Mouse (Mus musculus) kidney, postnatal 0 days (tissue): ENCODE data around the gene Slc18b1. TPM values are rescaled to one million over a fixed set of nuclear protein-coding genes. Genes with fewer than 3 reads are reported as not detected.

Experiments used
- ATAC-seq: fragments of 200-750 bp; cut with Nextera tagmentation; replicated peaks from 2 replicates; pipeline ENCODE4 v1.8.0; 2017; ENCODE audit warnings: low read depth, moderate number of reproducible peaks, moderate TSS enrichment, moderate library complexity; ENCODE audit not compliant: low FRiP score
- DNase-seq: peaks from one replicate; pipeline ENCODE4 v3.0.0-alpha.2; 2016; ENCODE audit warnings: low spot score
- H3K27ac ChIP-seq: fragments of 300-500 bp; sonication (generic); 2 replicates; pipeline ENCODE4 v1.5.1; 2014; ENCODE audit warnings: mild to moderate bottlenecking
- H3K27me3 ChIP-seq: fragments of 300-500 bp; sonication (generic); 2 replicates; pipeline ENCODE4 v1.6.1; 2014; ENCODE audit warnings: low read length, mixed read lengths; ENCODE audit not compliant: insufficient read depth
- H3K36me3 ChIP-seq: fragments of 300-500 bp; sonication (generic); 2 replicates; pipeline ENCODE4 v1.6.1; 2014; ENCODE audit warnings: low read length, mixed read lengths; ENCODE audit not compliant: insufficient read depth
- H3K4me1 ChIP-seq: fragments of 300-500 bp; sonication (generic); replicated peaks from 2 replicates; pipeline ENCODE4 v1.6.1; 2014; ENCODE audit warnings: antibody characterized with exemption, low read length, mixed read lengths; ENCODE audit not compliant: insufficient read depth
- H3K4me2 ChIP-seq: fragments of 300-500 bp; sonication (generic); 2 replicates; pipeline ENCODE4 v1.6.1; 2014; ENCODE audit warnings: mild to moderate bottlenecking, low read length, moderate library complexity, mixed read lengths
- H3K4me3 ChIP-seq: fragments of 300-500 bp; sonication (generic); replicated peaks from 2 replicates; pipeline ENCODE4 v1.5.1; 2014; ENCODE audit warnings: low read depth, low read length
- H3K9ac ChIP-seq: fragments of 300-500 bp; sonication (generic); 2 replicates; pipeline ENCODE4 v1.6.1; 2014; ENCODE audit warnings: low read depth, low read length
- H3K9me3 ChIP-seq: fragments of 300-500 bp; sonication (generic); replicated peaks from 2 replicates; pipeline ENCODE4 v1.6.1; 2016; ENCODE audit warnings: low read length, inconsistent platforms, mixed read lengths
- CTCF ChIP-seq: IDR thresholded peaks from 2 replicates; pipeline ENCODE4 v1.5.1; 2016; ENCODE audit warnings: antibody characterized with exemption, low read depth, mild to moderate bottlenecking, moderate library complexity
- WGBS: fragments of 180-500 bp; shearing (Covaris S2); extraction: QIAGEN DNeasy Blood & Tissue Kit; methylation state at CpG from one replicate; pipeline ENCODE4 v1.1.7; 2014; 5-methylcytosine and 5-hydroxymethylcytosine counted together
- polyA plus RNA-seq: library from polyadenylated mRNA; unstranded; fragments of >200 nt; fragmentation: Nextera tagmentation; extraction: Ambion mirVana; gene quantifications from 2 replicates; pipeline ENCODE4 v1.2.1, GENCODE M21; 2015

Slc18b1 gene
- polyA plus RNA-seq, 1 experiment from 2014 or later = 16.0 TPM

DNA sequence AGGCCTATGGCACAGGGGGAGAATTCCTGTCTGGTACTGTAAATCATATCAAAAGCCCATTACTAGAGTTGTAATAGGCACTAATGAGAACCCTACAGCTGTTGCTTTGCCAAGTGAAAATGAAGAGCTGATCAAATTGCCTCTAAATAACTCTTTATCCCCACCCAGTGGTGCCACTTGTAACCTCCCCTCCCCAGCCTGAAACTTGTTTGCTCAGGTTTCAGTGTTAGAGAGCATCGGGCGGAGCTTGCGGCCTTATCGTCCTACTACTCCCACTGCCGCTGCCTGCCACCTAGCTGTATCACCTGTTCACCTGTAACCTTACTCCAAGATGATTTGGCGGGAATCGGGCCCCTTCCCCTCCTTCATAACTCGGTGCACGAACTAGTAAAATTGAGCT is 42.6 kb downstream of the Slc18b1 start:
- Histone ChIP-seq H3K9ac (no peak overlapping the region), H3K27me3 (no peaks in the 10 kb centered on the region), H3K4me1 (no peaks in the 10 kb centered on the region), H3K4me3 (no peak overlapping the region), H3K9me3 (no peaks in the 10 kb centered on the region), H3K27ac (no peak overlapping the region), H3K36me3 (no peaks in the 10 kb centered on the region), H3K4me2 (no peak overlapping the region)
- WGBS = 34% methylated on average over 9 of the region's 9 CpGs
- DNase-seq = peak; percentile 46
- no peak for ATAC-seq
- peak; percentile 47 for TF ChIP-seq CTCF

DNA sequence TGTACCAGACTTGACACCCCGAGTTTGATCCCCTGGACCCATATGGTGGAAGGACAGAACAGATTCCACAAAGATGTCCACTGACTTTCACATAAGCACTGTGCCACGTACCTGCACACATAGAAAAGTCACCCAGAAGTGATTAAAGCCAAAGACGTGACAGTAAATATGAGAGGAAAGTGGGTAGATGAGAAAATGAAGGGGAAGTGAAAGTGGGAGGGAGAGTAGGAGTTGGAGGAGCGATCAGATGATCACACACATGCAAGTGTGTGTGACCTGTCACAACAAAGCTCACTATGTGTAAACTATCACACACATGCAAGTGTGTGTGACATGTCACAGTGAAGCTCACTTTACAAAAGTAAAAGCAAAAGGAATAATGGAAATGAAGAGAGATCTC is 43.7 kb downstream of the Slc18b1 start:
- H3K4me3 ChIP-seq = no peak overlapping the region
- H3K36me3 ChIP-seq = no peaks in the 10 kb centered on the region
- no peak overlapping the region for H3K9ac ChIP-seq
- no peak for ATAC-seq
- no peak for DNase-seq
- H3K27me3 ChIP-seq = no peaks in the 10 kb centered on the region
- H3K9me3 ChIP-seq = no peaks in the 10 kb centered on the region
- H3K4me2 ChIP-seq = no peak overlapping the region
- no peak for TF ChIP-seq CTCF
- no peak overlapping the region for H3K27ac ChIP-seq
- 74% methylated on average over 4 of the region's 4 CpGs for WGBS
- no peaks in the 10 kb centered on the region for H3K4me1 ChIP-seq

DNA sequence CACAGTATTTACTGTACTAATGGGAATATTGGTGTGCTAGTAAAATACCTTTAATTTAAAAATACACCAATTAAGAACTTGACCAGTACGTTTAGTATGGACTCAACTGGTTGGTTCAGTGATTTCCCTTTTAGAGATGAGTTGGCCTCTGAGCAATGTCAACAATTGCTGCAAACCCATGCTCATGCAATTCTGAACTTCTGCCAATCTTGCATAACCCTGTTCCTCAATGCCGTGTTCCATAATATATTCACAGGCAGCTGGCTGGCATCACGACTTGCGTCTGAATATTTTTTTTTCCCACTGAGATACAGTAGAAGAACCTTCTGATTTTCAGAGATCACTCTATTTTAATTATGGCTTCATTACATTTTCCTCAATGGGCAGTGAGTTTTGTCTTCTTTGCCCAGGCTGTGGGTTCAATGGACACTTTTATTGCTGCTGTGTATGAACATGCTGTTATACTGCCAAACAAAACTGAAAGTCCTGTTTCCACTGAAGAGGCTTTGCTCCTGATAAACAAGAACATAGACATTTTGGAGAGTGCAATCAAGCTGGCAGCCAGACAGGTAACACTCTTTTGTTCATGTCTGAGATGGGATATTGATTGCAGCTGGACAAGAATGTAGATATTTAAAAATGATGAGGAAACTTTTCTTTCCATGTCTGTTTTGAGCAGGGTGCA is 54.6 kb downstream of the Slc18b1 start, which contains the start of gene Vnn3:
Gene Vnn3 (plus strand): TSS at position 235 of the 685 bp plus-strand sequence.
- Histone ChIP-seq H3K27ac (no peak within 1 kb of the TSS), H3K27me3 (no peaks in the 10 kb centered on the region), H3K36me3 (no peaks in the 10 kb centered on the region), H3K4me2 (no peak within 1 kb of the TSS), H3K4me1 (no peaks in the 10 kb centered on the region), H3K9me3 (no peaks in the 10 kb centered on the region), H3K9ac (no peak within 1 kb of the TSS), H3K4me3 (no peak within 1 kb of the TSS)
- DNase-seq = no peak
- TF ChIP-seq CTCF = no peak
- WGBS = 65% methylated on average over 4 of the region's 4 CpGs
- no peak for ATAC-seq

DNA sequence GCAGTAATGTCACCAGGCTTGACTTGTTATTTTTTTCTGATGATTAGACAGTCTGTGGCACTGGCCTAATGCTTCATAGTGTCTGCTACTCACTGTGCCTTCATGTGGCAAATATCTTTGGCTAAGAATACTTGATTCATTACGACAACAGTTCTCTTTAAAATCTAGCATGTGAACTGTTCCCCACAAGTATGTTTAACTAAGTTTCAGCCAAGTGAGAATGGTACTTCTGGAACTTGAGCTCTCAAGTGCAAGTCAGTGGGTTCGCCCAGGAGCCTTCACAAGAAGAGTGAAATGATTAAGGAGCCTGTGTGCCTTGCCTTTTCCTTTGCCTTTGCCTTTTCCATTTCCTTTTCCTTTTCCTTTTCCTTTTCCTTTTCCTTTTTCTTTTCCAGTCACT is 55.3 kb downstream of the Slc18b1 start:
- 82% methylated on average over 2 of the region's 2 CpGs for WGBS
- H3K4me2 ChIP-seq = no peak overlapping the region
- no peak overlapping the region for H3K27ac ChIP-seq

DNA sequence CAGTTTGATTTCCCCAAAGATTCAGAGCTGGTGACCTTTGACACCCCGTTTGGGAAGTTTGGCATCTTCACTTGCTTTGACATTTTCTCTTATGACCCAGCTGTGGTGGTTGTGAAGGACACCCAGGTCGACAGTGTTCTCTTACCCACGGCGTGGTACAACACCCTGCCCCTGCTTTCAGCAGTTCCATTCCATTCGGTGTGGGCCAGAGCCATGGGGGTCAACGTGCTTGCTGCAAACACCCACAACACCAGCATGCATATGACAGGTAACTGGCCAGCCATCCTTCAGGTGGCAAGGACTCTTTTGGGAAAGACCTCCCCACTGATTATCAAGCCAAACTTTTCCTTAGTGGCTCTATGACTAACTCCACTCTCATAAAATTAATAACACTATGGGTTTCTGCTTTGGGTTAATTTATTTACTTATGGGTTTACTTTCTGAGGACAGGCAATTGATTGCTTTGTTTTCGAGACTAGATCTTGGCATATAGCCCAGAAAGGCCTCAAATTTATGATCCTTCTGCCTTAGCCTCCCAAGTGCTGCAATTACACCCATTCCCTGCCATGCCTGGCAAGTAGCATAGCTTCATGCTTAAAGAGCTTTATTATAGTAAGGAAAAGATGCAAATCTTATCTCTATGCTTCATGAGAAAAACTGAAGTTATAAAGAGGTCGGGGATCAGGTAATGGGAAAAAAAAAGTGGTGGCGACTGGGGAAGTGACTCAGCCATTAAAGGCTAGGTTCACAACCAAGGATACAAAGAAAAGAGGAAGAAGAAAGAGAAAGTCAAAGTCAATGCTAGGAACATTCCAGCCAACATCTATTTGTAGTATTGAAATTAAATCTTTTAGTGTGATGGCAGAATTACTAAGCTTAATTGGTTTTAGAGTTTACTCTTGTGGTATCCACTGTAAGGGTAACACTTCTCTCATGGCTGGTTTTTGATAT is 67.9 kb downstream of the Slc18b1 start:
- Histone ChIP-seq H3K9ac (no peak overlapping the region), H3K4me3 (no peak overlapping the region), H3K27me3 (no peaks in the 10 kb centered on the region), H3K4me2 (no peak overlapping the region), H3K36me3 (no peaks in the 10 kb centered on the region), H3K4me1 (no peaks in the 10 kb centered on the region), H3K9me3 (no peaks in the 10 kb centered on the region; the same call in 1 of the 2 replicates), H3K27ac (no peak overlapping the region)
- ATAC-seq = no peak
- 49% methylated on average over 9 of the region's 9 CpGs for WGBS
- peak; percentile 53 for DNase-seq
- TF ChIP-seq CTCF = no peak

More for the DNA sequence above, 55.3 kb downstream of the Slc18b1 start:
- Histone ChIP-seq H3K27me3 (no peaks in the 10 kb centered on the region), H3K36me3 (no peaks in the 10 kb centered on the region), H3K4me1 (no peaks in the 10 kb centered on the region), H3K4me3 (no peak overlapping the region), H3K9me3 (no peaks in the 10 kb centered on the region), H3K9ac (no peak overlapping the region)
- ATAC-seq (no peak), DNase-seq (no peak)
- TF ChIP-seq CTCF = no peak

Other genes starting within 250 kb of the Slc18b1 start
- 225 and 241 TPM in 2 replicates for gene Rps12, start 9.7 kb upstream of the Slc18b1 start, polyA plus RNA-seq
- 0.08 and 0.17 TPM in 2 replicates for gene Vnn3, start 54.5 kb downstream of the Slc18b1 start, polyA plus RNA-seq
- gene Vnn1, start 97.7 kb downstream of the Slc18b1 start, polyA plus RNA-seq = 21.1 and 22.4 TPM in 2 replicates
- gene Taar1, start 123.4 kb downstream of the Slc18b1 start, polyA plus RNA-seq = not detected in 2 replicates
- gene Taar2, start 141.6 kb downstream of the Slc18b1 start, polyA plus RNA-seq = 0.31 and 0.41 TPM in 2 replicates
- not detected in 2 replicates for gene Taar3, start 152.6 kb downstream of the Slc18b1 start, polyA plus RNA-seq
- not detected in 2 replicates for gene Taar4, start 163.5 kb downstream of the Slc18b1 start, polyA plus RNA-seq
- 0.23 and 0.30 TPM in 2 replicates for gene Taar5, start 173.7 kb downstream of the Slc18b1 start, polyA plus RNA-seq
- not detected in 2 replicates for gene Taar6, start 188.7 kb downstream of the Slc18b1 start, polyA plus RNA-seq
- gene Taar7a, start 196.5 kb downstream of the Slc18b1 start, polyA plus RNA-seq = not detected in 2 replicates
- gene Taar7b, start 203.0 kb downstream of the Slc18b1 start, polyA plus RNA-seq = not detected in 2 replicates
- not detected in 2 replicates for gene Taar7d, start 230.2 kb downstream of the Slc18b1 start, polyA plus RNA-seq
- gene Taar7e, start 240.6 kb downstream of the Slc18b1 start, polyA plus RNA-seq = not detected in 2 replicates